Mouse (Mus musculus) liver, embryonic 14.5 days (tissue): ENCODE measurements around the gene Lamp3. TPM values are rescaled to one million over a fixed set of nuclear protein-coding genes. Genes with fewer than 3 reads are reported as not detected.
A peak's percentile ranks its signal among the peaks of the same experiment; 100 is the strongest.
"Not testable (repeated sequence)": the region's sequence is repeated elsewhere in the genome, so short reads cannot be mapped to it uniquely, and the experiment has no call there.

Experiments
- ATAC-seq: fragments of 200-750 bp; cut with Nextera tagmentation; 2 replicates; pipeline ENCODE4 v1.8.0; 2017; ENCODE audit warnings: moderate number of reproducible peaks, mild to moderate bottlenecking, moderate library complexity; ENCODE audit not compliant: insufficient read depth
- DNase-seq, 3 experiments: peaks; one replicate each; pipeline ENCODE4 v3.0.0-alpha.2; 2012 to 2013; ENCODE audit warnings: low read depth in 3 of 3, low spot score in 3 of 3
- H3K27ac ChIP-seq: fragments of 300-500 bp; sonication (generic); 2 replicates; pipeline ENCODE4 v1.5.1; 2014; ENCODE audit warnings: moderate library complexity, mild to moderate bottlenecking, control low read depth, inconsistent platforms
- H3K27me3 ChIP-seq: fragments of 300-500 bp; sonication (generic); 2 replicates; pipeline ENCODE4 v1.6.1; 2014; ENCODE audit warnings: mild to moderate bottlenecking, low read length, moderate library complexity; ENCODE audit not compliant: control insufficient read depth, insufficient read depth
- H3K36me3 ChIP-seq: fragments of 300-500 bp; sonication (generic); replicated peaks from 2 replicates; pipeline ENCODE4 v1.6.1; 2014; ENCODE audit warnings: low read depth; ENCODE audit not compliant: control insufficient read depth, insufficient read depth
- H3K4me1 ChIP-seq, 2 experiments: fragments of 200-500 bp in 1 of 2; fragments of 300-500 bp in 1 of 2; sonication (generic) in 1 of 2; replicated peaks; 2 replicates each; pipeline ENCODE4 v1.6.1; 2012 to 2014; ENCODE audit warnings: antibody characterized with exemption in 1 of 2, inconsistent platforms in 1 of 2, low read length in 1 of 2; ENCODE audit not compliant: control insufficient read depth in 2 of 2, insufficient read depth in 2 of 2
- H3K4me2 ChIP-seq: fragments of 300-500 bp; sonication (generic); 2 replicates; pipeline ENCODE4 v1.6.1; 2014; ENCODE audit warnings: low read depth, mild to moderate bottlenecking, control low read depth, moderate library complexity
- H3K4me3 ChIP-seq, 2 experiments: fragments of 200-500 bp in 1 of 2; fragments of 300-500 bp in 1 of 2; sonication (generic) in 1 of 2; 2 replicates each; pipeline ENCODE4 v1.5.1; 2012 to 2014; ENCODE audit warnings: low read depth in 2 of 2, low read length in 2 of 2, mild to moderate bottlenecking in 2 of 2, control low read depth in 1 of 2, inconsistent platforms in 1 of 2, moderate library complexity in 1 of 2; ENCODE audit not compliant: insufficient read depth in 1 of 2
- H3K9ac ChIP-seq: fragments of 300-500 bp; sonication (generic); replicated peaks from 2 replicates; pipeline ENCODE4 v1.6.1; 2014; ENCODE audit warnings: mild to moderate bottlenecking, control low read depth, moderate library complexity
- H3K9me3 ChIP-seq: fragments of 300-500 bp; sonication (generic); 2 replicates; pipeline ENCODE4 v1.6.1; 2016; ENCODE audit warnings: low read length, mixed read lengths; ENCODE audit not compliant: control insufficient read depth
- CTCF ChIP-seq: IDR thresholded peaks from 2 replicates; pipeline ENCODE4 v1.5.1; 2016; ENCODE audit warnings: antibody characterized with exemption, low read depth, control low read depth
- EP300 ChIP-seq: IDR thresholded peaks from 2 replicates; pipeline ENCODE4 v1.6.1; 2016; ENCODE audit warnings: antibody characterized with exemption, low read depth
- WGBS: fragments of 180-500 bp; shearing (Covaris S2); extraction: QIAGEN DNeasy Blood & Tissue Kit; methylation state at CpG from one replicate; pipeline ENCODE4 v1.1.7; 2014; ENCODE audit not compliant: insufficient replicate concordance; 5-methylcytosine and 5-hydroxymethylcytosine counted together
- polyA plus RNA-seq, 2 experiments: library from polyadenylated mRNA; depleted of rRNA in 1 of 2; stranded (reverse) in 1 of 2; unstranded in 1 of 2; fragments of >200 nt; fragmentation: Nextera tagmentation in 1 of 2; extraction: Ambion mirVana in 1 of 2; gene quantifications; 2 replicates each; pipeline versions ENCODE4 v1.2.1 to v1.2.3; 2012 to 2014

Lamp3 gene
- polyA plus RNA-seq (2012; rRNA removed) (not detected in 2 replicates), polyA plus RNA-seq (2014; fragmentation: Nextera tagmentation; extraction: Ambion mirVana) (0.06 TPM in 1 of 2 replicates, not detected in the other)

DNA sequence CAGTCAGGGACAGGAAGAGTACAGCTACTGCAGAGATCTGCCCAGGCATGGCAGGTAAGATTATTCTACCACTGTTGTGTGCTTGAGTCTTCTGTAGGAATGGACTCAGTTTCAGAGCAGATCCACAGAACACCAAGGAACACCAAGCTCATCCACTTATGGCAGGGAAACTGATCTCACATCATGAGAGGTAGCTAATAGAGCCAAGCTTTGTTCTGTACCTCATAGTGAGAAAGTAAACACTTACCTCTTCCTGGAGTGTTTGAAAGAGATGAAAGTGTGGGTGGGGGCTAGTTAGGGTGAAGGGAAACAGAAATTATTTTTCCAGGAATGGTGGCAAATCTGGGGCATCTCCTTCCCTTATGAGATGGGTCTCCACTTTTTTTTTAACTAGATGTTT is at the start of gene Lamp3:
Gene Lamp3, minus strand, starts transcription at position 160 of the 400 bp plus-strand sequence.
- H3K27me3 ChIP-seq: no peaks in the 10 kb centered on the region
- no peak within 1 kb of the TSS for H3K4me2 ChIP-seq
- no peaks in the 10 kb centered on the region for H3K4me1 ChIP-seq
- H3K9me3 ChIP-seq: no peaks in the 10 kb centered on the region
- H3K27ac ChIP-seq: no peak within 1 kb of the TSS
- no peak within 1 kb of the TSS for H3K9ac ChIP-seq
- no peak for DNase-seq
- no peak for ATAC-seq
- H3K36me3 ChIP-seq: no peaks in the 10 kb centered on the region
- no peak for TF ChIP-seq EP300
- no peak for TF ChIP-seq CTCF
- H3K4me3 ChIP-seq: no peak within 1 kb of the TSS

DNA sequence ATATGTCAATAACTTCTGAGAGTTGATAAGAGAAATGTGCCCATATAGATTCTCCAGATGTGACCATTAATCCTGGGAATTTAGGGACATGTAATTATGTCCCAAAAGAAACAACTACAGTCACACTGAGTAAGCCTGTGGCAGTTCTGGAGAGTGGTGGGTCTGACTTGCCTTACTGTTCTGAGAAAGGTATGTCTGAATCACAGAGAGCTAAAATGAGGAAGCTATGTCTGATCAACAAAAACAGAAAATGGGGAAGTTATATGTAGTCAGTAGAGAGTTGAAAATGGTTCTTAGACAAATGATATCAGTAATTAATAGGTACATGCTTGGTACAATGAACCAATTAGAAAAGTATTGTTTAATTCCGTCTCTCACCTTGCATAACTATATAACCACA is 26.7 kb upstream of the Lamp3 start:
- no peak overlapping the region for H3K9ac ChIP-seq
- ATAC-seq (no peak), DNase-seq (no peak)
- no peaks in the 10 kb centered on the region for H3K9me3 ChIP-seq
- no peaks in the 10 kb centered on the region for H3K4me1 ChIP-seq
- H3K36me3 ChIP-seq: no peaks in the 10 kb centered on the region
- H3K27ac ChIP-seq: no peak overlapping the region
- no peaks in the 10 kb centered on the region for H3K27me3 ChIP-seq
- no peak overlapping the region for H3K4me2 ChIP-seq
- 59% methylated on average over 1 of the region's 1 CpGs for WGBS
- no peak overlapping the region for H3K4me3 ChIP-seq
- no peak for TF ChIP-seq EP300
- TF ChIP-seq CTCF: no peak

DNA sequence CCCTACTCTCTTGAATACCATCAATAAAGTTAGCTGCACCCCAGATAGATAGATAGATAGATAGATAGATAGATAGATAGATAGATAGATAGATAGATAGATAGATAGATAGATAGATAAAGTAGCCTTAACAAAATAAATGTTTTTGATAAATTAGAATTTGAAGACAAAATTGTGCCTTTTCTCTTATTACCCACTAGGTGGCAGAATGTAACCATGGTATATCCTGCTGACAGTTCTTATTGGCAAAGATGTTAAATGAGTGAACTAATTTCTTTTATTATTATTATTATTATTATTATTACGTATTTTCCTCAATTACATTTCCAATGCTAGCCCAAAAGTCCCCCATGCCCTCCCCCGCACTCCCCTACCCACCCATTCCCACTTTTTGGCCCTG is 18.0 kb upstream of the Lamp3 start:
- not testable (repeated sequence) for DNase-seq, H3K27me3 ChIP-seq, H3K9ac ChIP-seq, H3K9me3 ChIP-seq, ATAC-seq, H3K4me3 ChIP-seq, H3K36me3 ChIP-seq, H3K27ac ChIP-seq, H3K4me1 ChIP-seq, H3K4me2 ChIP-seq
- 38% methylated on average over 2 of the region's 2 CpGs for WGBS
- peak; percentile 22; the same call in 1 of the 2 replicates for TF ChIP-seq CTCF

DNA sequence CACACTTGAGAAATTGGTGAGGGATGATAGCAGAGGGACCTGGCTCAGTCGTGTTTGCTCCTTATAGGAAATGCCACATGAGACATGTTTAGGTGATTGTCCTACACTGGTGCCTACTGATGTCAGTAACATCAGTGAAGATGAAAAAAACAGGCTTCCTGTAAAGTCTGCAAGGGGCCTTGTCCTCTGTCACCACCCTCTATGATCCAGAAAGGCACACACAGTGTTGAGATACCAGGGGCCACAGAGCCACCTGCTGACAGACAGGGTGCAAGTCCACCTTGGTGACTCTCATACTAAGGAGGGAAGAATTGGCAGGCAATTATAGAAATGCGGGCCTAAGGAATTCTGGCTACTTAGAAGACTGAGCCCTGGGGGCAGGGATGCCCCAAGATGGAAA is 14.8 kb upstream of the Lamp3 start:
- Histone ChIP-seq H3K27me3 (no peaks in the 10 kb centered on the region), H3K27ac (no peak overlapping the region), H3K4me3 (no peak overlapping the region), H3K4me1 (no peaks in the 10 kb centered on the region), H3K36me3 (no peaks in the 10 kb centered on the region), H3K9ac (no peak overlapping the region), H3K4me2 (no peak overlapping the region), H3K9me3 (no peaks in the 10 kb centered on the region)
- DNase-seq (no peak), ATAC-seq (no peak)
- no peak for TF ChIP-seq EP300
- no peak for TF ChIP-seq CTCF
- WGBS: 38% methylated on average over 2 of the region's 2 CpGs

DNA sequence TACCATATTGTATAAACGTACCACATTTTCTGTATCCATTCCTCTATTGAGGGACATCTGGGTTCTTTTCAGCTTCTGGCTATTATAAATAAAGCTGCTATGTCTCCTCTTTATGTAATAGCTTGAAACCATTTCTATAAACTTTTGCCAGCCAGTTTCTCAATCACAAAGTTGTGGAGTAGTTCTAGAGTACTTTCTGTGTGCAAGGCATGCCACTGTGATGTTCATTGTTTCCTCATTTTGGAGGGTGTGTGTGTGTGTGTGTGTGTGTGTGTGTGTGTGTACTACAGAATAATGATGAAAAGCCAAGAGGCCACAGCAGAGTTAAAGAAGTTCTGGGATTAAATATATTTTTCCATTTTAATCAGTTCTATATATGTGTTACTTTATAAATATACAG is 1.2 kb upstream of the Lamp3 start:
- no peak overlapping the region for H3K4me2 ChIP-seq
- ATAC-seq (no peak), DNase-seq (no peak)
- H3K9ac ChIP-seq: no peak overlapping the region
- H3K4me1 ChIP-seq: no peaks in the 10 kb centered on the region
- no peak overlapping the region for H3K27ac ChIP-seq
- H3K36me3 ChIP-seq: no peaks in the 10 kb centered on the region
- H3K9me3 ChIP-seq: no peaks in the 10 kb centered on the region
- no peaks in the 10 kb centered on the region for H3K27me3 ChIP-seq
- 43% methylated on average over 1 of the region's 1 CpGs for WGBS
- H3K4me3 ChIP-seq: no peak overlapping the region
- TF ChIP-seq CTCF (no peak), EP300 (no peak)
